Mouse (Mus musculus) liver (tissue): ENCODE data around the gene Mllt6.
A peak's percentile ranks its signal among the peaks of the same experiment; 100 is the strongest.
"Not testable (repeated sequence)": the region's sequence is repeated elsewhere in the genome, so short reads cannot be mapped to it uniquely, and the experiment has no call there.

Experiments
- DNase-seq: peaks from one replicate; pipeline ENCODE4 v3.0.0-alpha.2; 2020; ENCODE audit warnings: mixed read lengths

The Mllt6 gene

DNA sequence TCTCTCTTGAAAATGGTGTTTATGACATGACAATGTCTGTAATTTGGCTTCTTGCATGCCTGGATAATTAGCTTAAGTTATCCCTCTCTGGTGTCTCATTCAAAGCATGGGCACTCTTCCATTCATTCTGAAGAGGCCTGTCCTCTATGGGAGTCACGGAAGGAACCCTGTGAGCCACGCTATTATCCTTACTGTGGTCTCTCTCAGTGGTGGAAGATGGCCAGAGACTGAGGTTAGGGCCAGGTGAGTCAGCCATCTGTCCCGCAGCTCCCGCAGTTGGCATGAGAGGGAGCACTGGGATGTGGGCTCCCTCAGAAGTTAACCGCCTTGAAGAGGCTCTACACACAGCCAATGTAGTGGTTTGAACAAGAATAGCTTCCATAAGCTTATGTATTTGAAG lies 12.9 kb upstream of the Mllt6 start:
- no peak for DNase-seq

GRCm38 (mm10) chr11:97653376-97653775 lies 9.8 kb upstream of the Mllt6 start:
- not testable (repeated sequence) for DNase-seq

DNA sequence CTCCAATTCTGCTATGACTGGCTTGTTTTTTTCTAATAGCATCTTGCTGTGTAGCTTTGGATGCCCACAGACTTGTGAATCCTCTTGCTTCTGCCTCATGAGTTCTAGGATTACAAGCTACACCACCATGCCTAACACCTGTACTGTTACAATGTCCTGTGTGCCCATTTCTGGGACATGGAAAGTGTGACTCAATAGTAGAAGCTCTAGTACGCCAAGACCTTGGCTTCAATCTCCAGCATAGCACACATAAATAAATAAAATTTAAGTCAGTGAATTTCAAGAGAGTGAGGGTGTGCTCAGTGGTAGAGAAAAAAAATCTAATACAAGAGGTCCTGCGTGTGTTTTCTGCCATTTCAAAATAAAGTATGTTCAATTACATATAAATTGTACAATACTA lies 9.0 kb upstream of the Mllt6 start:
- DNase-seq = no peak

DNA sequence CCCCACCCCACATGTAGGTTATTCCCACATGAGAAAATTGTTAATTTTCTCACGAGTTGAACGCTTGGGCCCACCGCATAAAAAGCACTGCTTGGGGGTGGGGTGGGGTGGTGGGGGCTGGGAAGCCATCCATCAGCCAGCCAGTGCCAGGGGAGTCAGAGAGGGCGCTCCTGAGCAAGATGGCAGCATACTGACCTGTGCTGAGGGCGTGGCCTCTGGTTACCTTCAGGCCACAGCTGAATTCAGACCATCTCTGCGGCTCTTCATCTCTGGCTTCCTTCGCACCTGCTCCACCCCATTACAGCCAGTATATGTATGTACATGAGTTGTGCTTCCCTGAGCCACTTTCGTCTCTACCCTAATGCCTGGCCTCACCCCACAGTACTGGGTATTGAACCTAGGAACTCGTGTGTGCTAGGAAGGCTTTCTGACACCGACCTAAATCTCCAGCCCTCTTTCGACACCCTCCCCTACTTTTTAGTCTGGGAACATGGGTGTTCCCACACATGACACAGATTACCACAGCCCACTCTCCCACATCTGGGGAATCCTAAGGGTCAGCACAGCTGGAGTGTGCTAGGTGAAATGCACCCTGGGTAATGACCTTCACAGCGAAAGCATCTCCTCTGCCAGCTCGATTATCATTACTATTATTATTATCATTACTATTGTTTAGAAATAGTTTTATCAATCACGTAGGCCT lies 6.8 kb upstream of the Mllt6 start:
- DNase-seq = no peak

- no peak for DNase-seq
Observed at GRCm38 (mm10) chr11:97657184-97657945, 5.8 kb upstream of the Mllt6 start.

DNA sequence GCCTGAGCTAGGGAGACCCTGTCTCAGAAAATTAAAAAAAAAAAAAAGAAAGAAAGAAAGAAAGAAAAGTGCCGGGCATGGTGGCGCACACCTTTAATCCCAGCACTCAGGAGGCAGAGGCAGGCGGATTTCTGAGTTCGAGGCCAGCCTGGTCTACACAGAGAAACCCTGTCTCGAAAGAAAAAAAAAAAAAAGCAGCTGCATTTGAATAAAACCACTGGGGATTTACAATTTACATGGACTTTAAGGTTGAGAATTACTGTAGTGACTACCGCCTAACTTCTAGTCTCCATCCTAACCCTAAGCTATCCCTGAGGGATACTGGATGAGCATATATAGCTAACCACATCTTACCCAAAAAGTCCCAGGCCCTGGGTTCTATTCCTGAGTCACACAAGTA lies 5.2 kb upstream of the Mllt6 start:
- DNase-seq = not testable (repeated sequence)

DNA sequence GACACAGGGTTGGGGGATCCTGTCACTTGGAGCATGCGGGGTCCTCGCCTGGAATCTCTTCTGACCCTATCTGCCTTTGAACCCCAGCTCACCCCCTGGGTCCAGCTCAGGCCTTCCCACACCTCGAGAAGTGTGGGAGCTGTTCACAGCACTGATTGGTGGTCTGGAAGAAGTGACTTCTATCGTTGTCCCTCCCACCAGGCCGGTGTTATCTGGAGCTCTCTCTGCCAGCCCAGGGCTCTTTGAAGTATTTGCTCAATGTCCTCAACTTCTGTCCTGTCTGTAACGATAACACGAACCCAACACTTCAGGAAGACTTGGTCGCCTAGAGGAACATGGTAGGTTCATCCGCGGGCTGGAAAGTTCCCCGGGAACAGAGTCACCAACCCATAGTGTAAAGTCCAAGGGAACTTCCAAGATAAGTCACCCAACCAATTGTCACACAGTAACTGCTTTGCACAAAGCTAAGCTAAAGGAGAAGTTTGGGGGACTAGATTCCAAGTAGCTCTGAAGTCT lies 4.4 kb upstream of the Mllt6 start:
- no peak for DNase-seq

- no peak for DNase-seq
Observed at GRCm38 (mm10) chr11:97659267-97659989, 3.8 kb upstream of the Mllt6 start.

DNA sequence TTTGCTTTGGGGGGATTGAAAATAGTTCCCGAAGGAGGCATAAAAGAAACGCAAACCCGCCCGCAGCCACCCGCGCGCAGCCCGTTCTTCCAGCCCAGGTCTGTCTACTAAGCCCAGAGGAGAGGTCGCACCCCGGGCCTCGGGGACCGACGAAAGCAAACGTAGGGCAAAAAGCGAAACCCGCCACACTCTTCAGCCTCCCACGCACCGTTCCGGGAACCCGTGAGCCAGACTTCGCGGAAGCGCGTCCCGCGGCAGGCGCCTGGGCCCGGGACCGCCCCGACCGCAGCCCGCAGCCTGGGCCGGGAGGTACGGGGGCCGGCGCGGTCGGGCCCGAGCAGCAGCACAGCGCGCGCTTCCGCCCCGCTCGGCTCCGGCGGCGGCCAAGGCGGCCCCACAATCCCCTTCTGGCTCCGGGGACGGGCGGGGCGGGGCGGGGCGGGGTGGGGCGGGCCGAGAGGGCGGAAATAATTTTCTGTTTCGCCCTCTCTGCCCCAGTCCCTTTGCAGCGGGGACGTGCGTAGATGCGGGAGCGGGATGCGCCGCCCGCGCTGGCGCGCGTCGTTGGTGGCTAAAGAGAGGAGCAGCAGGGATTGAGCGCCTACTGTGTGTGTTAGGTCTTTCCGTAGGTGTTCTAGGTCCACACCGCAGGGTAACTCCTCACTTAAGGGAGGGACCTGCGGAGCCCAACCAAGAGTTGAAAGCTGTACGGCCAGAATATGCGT lies 3.1 kb upstream of the Mllt6 start:
- peak; percentile 75 for DNase-seq

DNA sequence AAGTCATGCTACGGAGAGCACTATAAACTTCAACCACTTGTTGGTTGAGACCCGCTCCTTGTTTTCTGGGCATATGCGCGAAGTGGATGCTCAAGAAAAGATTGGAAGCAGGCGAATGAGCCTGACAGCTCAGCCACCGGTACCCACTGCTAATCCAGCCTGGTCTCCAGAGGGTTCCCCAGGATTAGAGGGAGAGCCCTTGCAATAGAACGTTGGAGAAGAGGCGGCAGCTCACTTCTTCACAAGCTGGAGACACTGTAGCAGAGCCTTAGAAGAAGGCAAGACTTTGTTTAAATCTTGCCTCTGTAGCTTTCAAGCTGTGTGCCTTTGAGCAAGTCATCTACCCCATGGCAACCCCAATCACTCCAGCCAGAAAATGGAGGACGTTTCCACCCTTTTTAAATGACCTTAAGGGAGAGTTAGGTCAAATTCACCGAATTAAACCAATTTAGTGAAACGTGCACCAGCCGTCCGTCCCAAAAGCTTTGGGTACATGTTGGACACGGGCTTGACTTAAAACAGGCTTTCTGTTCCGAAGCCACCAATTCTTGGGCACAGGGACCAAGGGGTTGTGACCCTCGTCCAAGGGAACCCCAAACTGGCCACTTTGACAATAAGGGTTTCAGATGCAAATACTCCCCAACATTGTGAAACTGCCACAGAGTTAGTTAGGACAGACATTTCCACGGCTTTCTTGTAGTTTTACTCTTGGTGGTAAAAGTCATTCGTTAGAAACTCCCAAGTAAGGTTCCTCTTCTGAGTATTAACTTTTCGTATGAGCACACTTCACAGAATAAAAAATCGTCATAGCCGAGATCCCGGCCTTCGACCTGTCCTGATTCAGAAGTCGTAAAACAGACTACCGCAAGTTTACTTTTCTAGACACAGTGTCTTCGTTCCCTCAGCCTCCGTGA lies 2.2 kb upstream of the Mllt6 start:
- no peak for DNase-seq

DNA sequence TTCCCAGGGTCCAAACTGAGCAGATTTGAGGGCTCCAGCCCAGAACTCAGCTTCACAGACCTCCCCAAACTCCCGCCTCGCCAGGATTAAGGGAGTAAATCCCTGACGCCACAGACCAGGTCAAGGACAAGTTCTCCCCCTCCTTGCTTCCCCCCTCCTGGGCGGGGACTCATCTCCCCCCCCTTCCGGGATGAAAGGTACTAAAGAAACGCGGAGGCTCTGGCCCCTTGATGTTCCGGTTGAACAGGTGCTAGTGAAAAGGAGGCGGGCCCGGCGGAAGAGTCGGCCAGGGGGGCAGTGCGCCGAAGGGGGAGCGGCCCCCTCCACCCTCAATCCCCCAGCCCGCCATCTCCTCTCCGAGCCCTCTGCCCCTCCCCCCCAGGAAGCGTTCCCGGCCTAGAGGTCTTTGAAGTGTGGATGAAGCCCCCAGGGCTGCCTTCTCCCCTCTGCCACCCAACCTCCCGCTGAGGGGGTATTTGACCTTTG lies 1.5 kb upstream of the Mllt6 start:
- DNase-seq = no peak

- no peak for DNase-seq
Observed at GRCm38 (mm10) chr11:97662207-97662892, 864 bp upstream of the Mllt6 start.

- no peak for DNase-seq
Observed at GRCm38 (mm10) chr11:97663528-97664338, 519 bp downstream of the Mllt6 start.

GRCm38 (mm10) chr11:97664339-97664665 lies 1.1 kb downstream of the Mllt6 start:
- no peak for DNase-seq

GRCm38 (mm10) chr11:97664771-97665240 lies 1.6 kb downstream of the Mllt6 start:
- no peak for DNase-seq

- no peak for DNase-seq
Observed at GRCm38 (mm10) chr11:97665431-97665830, 2.2 kb downstream of the Mllt6 start.

GRCm38 (mm10) chr11:97666221-97666620 lies 3.0 kb downstream of the Mllt6 start:
- DNase-seq = no peak

DNA sequence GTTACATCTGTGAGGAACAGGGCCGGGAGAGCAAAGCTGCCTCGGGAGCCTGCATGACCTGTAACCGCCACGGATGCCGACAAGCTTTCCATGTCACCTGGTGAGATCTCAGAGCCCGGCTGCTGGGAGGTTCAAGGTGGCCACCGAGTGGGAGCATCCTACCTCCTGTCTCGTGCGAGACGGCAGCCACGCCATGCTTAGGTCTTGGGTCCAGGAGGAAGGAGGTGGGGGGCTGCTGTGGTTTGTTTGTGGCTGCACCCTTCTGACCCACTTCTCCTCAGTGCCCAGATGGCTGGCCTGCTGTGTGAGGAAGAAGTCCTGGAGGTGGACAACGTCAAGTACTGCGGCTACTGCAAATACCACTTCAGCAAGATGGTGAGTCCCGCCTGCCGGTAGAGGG lies 3.6 kb downstream of the Mllt6 start:
- DNase-seq = no peak

DNA sequence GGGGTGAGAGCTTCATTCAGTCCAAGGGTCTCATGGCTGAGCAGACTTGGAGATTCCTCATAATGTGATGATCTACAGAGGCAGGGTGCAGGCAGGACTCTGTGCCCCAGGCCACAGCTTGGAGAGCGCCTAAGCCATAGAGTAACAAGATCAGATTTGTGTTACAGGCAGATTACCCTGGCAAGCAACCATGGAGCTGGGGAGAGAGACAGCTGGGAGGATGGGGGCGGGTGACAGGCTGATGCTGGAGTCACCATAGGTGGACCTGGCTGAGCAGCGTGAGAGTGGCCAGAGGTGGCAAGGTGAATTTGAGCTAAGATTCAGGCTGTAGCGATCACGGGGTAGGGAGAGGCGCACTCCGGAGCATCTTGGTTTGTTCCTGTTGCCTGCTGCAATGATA lies 4.9 kb downstream of the Mllt6 start:
- no peak for DNase-seq

- DNase-seq = no peak
Observed at GRCm38 (mm10) chr11:97669268-97669667, 6.1 kb downstream of the Mllt6 start.
